Mouse (Mus musculus) heart, embryonic 13.5 days (tissue): ENCODE results near the gene Serpina3f. TPM values are rescaled to one million over a fixed set of nuclear protein-coding genes. Genes with fewer than 3 reads are reported as not detected.

Experiments used
- ATAC-seq: fragments of 200-750 bp; cut with Nextera tagmentation; 2 replicates; pipeline ENCODE4 v1.8.0; 2017; ENCODE audit warnings: moderate TSS enrichment; ENCODE audit not compliant: insufficient number of reproducible peaks, low FRiP score, low TSS enrichment; ENCODE audit errors: extremely low read depth
- H3K27ac ChIP-seq: fragments of 300-500 bp; sonication (generic); replicated peaks from 2 replicates; pipeline ENCODE4 v1.5.1; 2015; ENCODE audit warnings: moderate library complexity, mild to moderate bottlenecking, inconsistent platforms
- H3K27me3 ChIP-seq: fragments of 300-500 bp; sonication (generic); replicated peaks from 2 replicates; pipeline ENCODE4 v1.6.1; 2015; ENCODE audit warnings: mild to moderate bottlenecking, inconsistent platforms
- H3K36me3 ChIP-seq: fragments of 300-500 bp; sonication (generic); 2 replicates; pipeline ENCODE4 v1.6.1; 2015; ENCODE audit warnings: mild to moderate bottlenecking, inconsistent platforms
- H3K4me1 ChIP-seq: fragments of 300-500 bp; sonication (generic); 2 replicates; pipeline ENCODE4 v1.6.1; 2015; ENCODE audit warnings: inconsistent platforms
- H3K4me2 ChIP-seq: fragments of 300-500 bp; sonication (generic); 2 replicates; pipeline ENCODE4 v1.6.1; 2015; ENCODE audit warnings: inconsistent platforms, mild to moderate bottlenecking, moderate library complexity
- H3K4me3 ChIP-seq: fragments of 300-500 bp; sonication (generic); 2 replicates; pipeline ENCODE4 v1.5.1; 2015; ENCODE audit warnings: moderate library complexity, mild to moderate bottlenecking, inconsistent platforms
- H3K9ac ChIP-seq: fragments of 300-500 bp; sonication (generic); 2 replicates; pipeline ENCODE4 v1.6.1; 2015; ENCODE audit warnings: inconsistent platforms, mild to moderate bottlenecking, moderate library complexity
- H3K9me3 ChIP-seq: fragments of 300-500 bp; sonication (generic); 2 replicates; pipeline ENCODE4 v1.6.1; 2016; ENCODE audit warnings: inconsistent platforms
- WGBS: fragments of 180-500 bp; shearing (Covaris S2); methylation state at CpG from one replicate; pipeline ENCODE4 v1.1.7; 2015; ENCODE audit warnings: mixed read lengths; 5-methylcytosine and 5-hydroxymethylcytosine counted together
- polyA plus RNA-seq: library from polyadenylated mRNA; unstranded; fragments of >200 nt; fragmentation: Nextera tagmentation; extraction: Ambion mirVana; gene quantifications from 2 replicates; pipeline ENCODE4 v1.2.1, GENCODE M21; 2015

Gene Serpina3f
- polyA plus RNA-seq, 1 experiment from 2014 or later, result not detected

GRCm38 (mm10) chr12:104261041-104261440, 46.7 kb downstream of the Serpina3f start:
- no peak for ATAC-seq
- no peak overlapping the region for H3K4me3 ChIP-seq
- no peaks in the 10 kb centered on the region for H3K9me3 ChIP-seq
- WGBS, result 48% methylated on average over 3 of the region's 3 CpGs
- H3K36me3 ChIP-seq, result no peaks in the 10 kb centered on the region
- H3K9ac ChIP-seq, result no peak overlapping the region
- no peak overlapping the region for H3K4me2 ChIP-seq
- H3K27me3 ChIP-seq, result no peaks in the 10 kb centered on the region
- peaks cover 7% of the 10 kb centered on the region for H3K4me1 ChIP-seq
- no peak overlapping the region for H3K27ac ChIP-seq

- Histone ChIP-seq H3K27me3 (no peaks in the 10 kb centered on the region), H3K9me3 (no peaks in the 10 kb centered on the region), H3K4me1 (peaks cover 7% of the 10 kb centered on the region), H3K4me3 (no peak within 1 kb of the TSS), H3K9ac (no peak within 1 kb of the TSS), H3K4me2 (no peak within 1 kb of the TSS), H3K36me3 (no peaks in the 10 kb centered on the region), H3K27ac (no peak within 1 kb of the TSS)
- ATAC-seq, result no peak
These were observed 48.5 kb downstream of the Serpina3f start, which contains the start of gene Serpina3i for GRCm38 (mm10) chr12:104262863-104263262. Gene Serpina3i, plus strand, starts transcription at chr12:104263122.

GRCm38 (mm10) chr12:104266374-104266773, 52.0 kb downstream of the Serpina3f start:
- no peaks in the 10 kb centered on the region for H3K36me3 ChIP-seq
- WGBS, result 75% methylated on average over 3 of the region's 3 CpGs

More at GRCm38 (mm10) chr12:104266374-104266773, 52.0 kb downstream of the Serpina3f start:
- Histone ChIP-seq H3K27ac (no peak overlapping the region), H3K4me3 (no peak overlapping the region), H3K9me3 (no peaks in the 10 kb centered on the region), H3K4me2 (no peak overlapping the region), H3K4me1 (peaks cover 7% of the 10 kb centered on the region), H3K27me3 (no peaks in the 10 kb centered on the region), H3K9ac (no peak overlapping the region)
- ATAC-seq, result no peak

Other genes starting within 250 kb of the Serpina3f start
- 0.17 TPM in 1 of 2 replicates, not detected in the other for gene Serpina11, start 224.6 kb upstream of the Serpina3f start, polyA plus RNA-seq
- gene Serpina9, start 200.8 kb upstream of the Serpina3f start, polyA plus RNA-seq, result 0.55 and 0.72 TPM in 2 replicates
- gene Serpina12, start 170.1 kb upstream of the Serpina3f start, polyA plus RNA-seq, result 0.04 TPM in 1 of 2 replicates, not detected in the other
- gene Serpina5, start 113.4 kb upstream of the Serpina3f start, polyA plus RNA-seq, result not detected in 2 replicates
- gene Serpina3a, start 101.8 kb upstream of the Serpina3f start, polyA plus RNA-seq, result not detected in 2 replicates
- 0.11 and 0.16 TPM in 2 replicates for gene Serpina3b, start 86.5 kb upstream of the Serpina3f start, polyA plus RNA-seq
- 0.13 TPM in 1 of 2 replicates, not detected in the other for gene Serpina3c, start 60.7 kb upstream of the Serpina3f start, polyA plus RNA-seq
- 2.7 and 2.8 TPM in 2 replicates for gene Serpina3g, start 21.7 kb downstream of the Serpina3f start, polyA plus RNA-seq
- gene Serpina3i, start 48.6 kb downstream of the Serpina3f start, polyA plus RNA-seq, result 0.12 and 0.22 TPM in 2 replicates
- gene Serpina3j, start 100.0 kb downstream of the Serpina3f start, polyA plus RNA-seq, result not detected in 2 replicates
- not detected in 2 replicates for gene Serpina3k, start 123.9 kb downstream of the Serpina3f start, polyA plus RNA-seq
- gene Serpina3m, start 123.9 kb downstream of the Serpina3f start, polyA plus RNA-seq, result not detected in 2 replicates
- gene Serpina3n, start 192.2 kb downstream of the Serpina3f start, polyA plus RNA-seq, result 0.47 and 0.64 TPM in 2 replicates